Mouse (Mus musculus) ES-E14 (cell line): ENCODE data around the gene Cenpp. TPM values are rescaled to one million over a fixed set of nuclear protein-coding genes. Genes with fewer than 3 reads are reported as not detected.

Experiments
- DNase-seq: peaks from one replicate; pipeline ENCODE4 v3.0.0-alpha.2; 2013; ENCODE audit warnings: low read depth, low spot score
- H3K27ac ChIP-seq: 2 replicates; pipeline ENCODE4 v1.5.1; 2012; ENCODE audit warnings: low read depth, mild to moderate bottlenecking, low read length, moderate library complexity, mixed read lengths; ENCODE audit not compliant: poor library complexity, insufficient read depth, severe bottlenecking
- H3K36me3 ChIP-seq: 2 replicates; pipeline ENCODE4 v1.6.1; 2012; ENCODE audit warnings: mild to moderate bottlenecking, low read length, moderate library complexity, mixed read lengths; ENCODE audit not compliant: control insufficient read depth, poor library complexity, insufficient read depth, severe bottlenecking
- H3K4me1 ChIP-seq, 2 experiments: fragments of 150-350 bp in 1 of 2; sonication (generic) in 1 of 2; 2 replicates each; pipeline ENCODE4 v1.6.1; 2012; ENCODE audit warnings: low read length in 2 of 2, mild to moderate bottlenecking in 1 of 2, mixed read lengths in 1 of 2; ENCODE audit not compliant: control insufficient read depth in 2 of 2, insufficient read depth in 2 of 2, poor library complexity in 1 of 2
- H3K4me3 ChIP-seq, 2 experiments: fragments of 150-350 bp in 1 of 2; sonication (generic) in 1 of 2; 2 replicates each; pipeline ENCODE4 v1.5.1; 2012; ENCODE audit warnings: low read length in 2 of 2, low read depth in 1 of 2, mild to moderate bottlenecking in 1 of 2, mixed read lengths in 1 of 2; ENCODE audit not compliant: insufficient read depth in 1 of 2, poor library complexity in 1 of 2, severe bottlenecking in 1 of 2
- H3K9ac ChIP-seq: 2 replicates; pipeline ENCODE4 v1.6.1; 2012; ENCODE audit warnings: low read depth, mild to moderate bottlenecking, low read length, mixed read lengths; ENCODE audit not compliant: poor library complexity, insufficient read depth, severe bottlenecking
- H3K9me3 ChIP-seq: fragments of 150-350 bp; sonication (generic); 2 replicates; pipeline ENCODE4 v1.6.1; 2012; ENCODE audit warnings: low read depth, mild to moderate bottlenecking, low read length; ENCODE audit not compliant: control insufficient read depth, insufficient read depth
- CHD2 ChIP-seq: IDR thresholded peaks from 2 replicates; pipeline ENCODE4 v1.6.1; 2014; ENCODE audit warnings: mild to moderate bottlenecking, low read depth, low read length, inconsistent platforms
- HCFC1 ChIP-seq: IDR thresholded peaks from 2 replicates; pipeline ENCODE4 v1.6.1; 2012; ENCODE audit warnings: low read length, inconsistent platforms, borderline replicate concordance; ENCODE audit not compliant: insufficient read depth
- MAFK ChIP-seq: IDR thresholded peaks from 2 replicates; pipeline ENCODE4 v1.6.1; 2014; ENCODE audit warnings: mild to moderate bottlenecking, low read depth, low read length, inconsistent platforms; ENCODE audit not compliant: insufficient read depth
- ZC3H11A ChIP-seq: IDR thresholded peaks from 2 replicates; pipeline ENCODE4 v1.6.1; 2012; ENCODE audit warnings: low read depth, mild to moderate bottlenecking, inconsistent platforms, low read length, borderline replicate concordance
- ZNF384 ChIP-seq: IDR thresholded peaks from 2 replicates; pipeline ENCODE4 v1.6.1; 2012; ENCODE audit warnings: low read depth, low read length, inconsistent platforms
- in situ Hi-C, 2 experiments: fragments of 600-800 bp; cut with MboI; formaldehyde crosslinking; loops; one replicate each; pipeline ENCODE4 v1.15.1; 2025; ENCODE audit warnings: low sequenced_read_pairs in 2 of 2, inconsistent platforms in 1 of 2; ENCODE audit not compliant: unreplicated experiment in 2 of 2
- total RNA-seq: library from RNA; depleted of rRNA; stranded (reverse); fragments of 300-350 nt; gene quantifications from 2 replicates; pipeline ENCODE4 v1.2.3, GENCODE M21; 2012

The Cenpp gene
- total RNA-seq, 1 experiment = 25.4 TPM

- H3K4me3 ChIP-seq = no peak overlapping the region
- no peak for DNase-seq
- in situ Hi-C loops = no loop called here
- H3K27ac ChIP-seq = no peak overlapping the region
- H3K9ac ChIP-seq = no peak overlapping the region
- TF ChIP-seq CHD2 (no peak), MAFK (no peak), ZC3H11A (no peak), HCFC1 (no peak), ZNF384 (no peak)
- no peaks in the 10 kb centered on the region for H3K4me1 ChIP-seq
- H3K36me3 ChIP-seq = peaks cover 3% of the 10 kb centered on the region; the same call in 1 of the 2 replicates
- H3K9me3 ChIP-seq = no peaks in the 10 kb centered on the region
Measured at GRCm38 (mm10) chr13:49471981-49472675, 180.5 kb downstream of the Cenpp start.

DNA sequence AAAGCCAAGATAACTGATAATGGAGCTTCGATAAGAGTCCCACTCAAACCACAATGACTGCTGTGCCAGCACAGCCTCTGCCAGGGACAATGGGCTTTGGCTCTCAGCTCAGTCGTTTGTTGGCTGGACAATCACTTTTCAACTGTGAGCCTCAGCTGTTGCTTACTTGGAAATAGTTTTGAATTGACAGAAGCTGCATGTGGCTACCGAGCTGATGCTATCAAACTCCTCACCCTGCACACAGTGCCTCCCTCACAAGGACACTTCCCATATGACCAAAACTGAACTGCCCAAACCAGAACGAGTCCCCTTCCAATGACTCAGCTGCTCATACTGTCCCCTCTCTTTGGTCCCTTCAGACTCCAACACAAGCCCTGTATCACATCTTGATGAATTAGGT is 181.8 kb downstream of the Cenpp start:
- no peak overlapping the region for H3K27ac ChIP-seq

GRCm38 (mm10) chr13:49470319-49470718 is 182.3 kb downstream of the Cenpp start:
- no peak overlapping the region for H3K9ac ChIP-seq
- H3K4me3 ChIP-seq = no peak overlapping the region
- no peaks in the 10 kb centered on the region for H3K4me1 ChIP-seq
- in situ Hi-C loops = no loop called here
- H3K36me3 ChIP-seq = peaks cover 5% of the 10 kb centered on the region; the same call in 1 of the 2 replicates
- H3K9me3 ChIP-seq = no peaks in the 10 kb centered on the region
- TF ChIP-seq HCFC1 (no peak), ZNF384 (no peak), MAFK (no peak), CHD2 (no peak), ZC3H11A (no peak)
- no peak for DNase-seq
- no peak overlapping the region for H3K27ac ChIP-seq

More for the DNA sequence above, 181.8 kb downstream of the Cenpp start:
- H3K36me3 ChIP-seq = peaks cover 3% of the 10 kb centered on the region; the same call in 1 of the 2 replicates
- no peaks in the 10 kb centered on the region for H3K4me1 ChIP-seq
- H3K9me3 ChIP-seq = no peaks in the 10 kb centered on the region
- in situ Hi-C loops = no loop called here
- no peak for TF ChIP-seq CHD2
- no peak for TF ChIP-seq MAFK
- no peak for TF ChIP-seq HCFC1
- TF ChIP-seq ZNF384 = no peak
- TF ChIP-seq ZC3H11A = no peak
- no peak for DNase-seq
- H3K4me3 ChIP-seq = no peak overlapping the region
- no peak overlapping the region for H3K9ac ChIP-seq

GRCm38 (mm10) chr13:49469002-49469401 is 183.6 kb downstream of the Cenpp start:
- H3K9me3 ChIP-seq = no peaks in the 10 kb centered on the region
- H3K36me3 ChIP-seq = peaks cover 11% of the 10 kb centered on the region; the same call in 1 of the 2 replicates
- H3K4me1 ChIP-seq = no peaks in the 10 kb centered on the region
- H3K4me3 ChIP-seq = no peak overlapping the region
- no peak for DNase-seq
- H3K9ac ChIP-seq = no peak overlapping the region
- in situ Hi-C loops = no loop called here
- TF ChIP-seq CHD2 (no peak), MAFK (no peak), ZNF384 (no peak), ZC3H11A (no peak), HCFC1 (no peak)
- H3K27ac ChIP-seq = no peak overlapping the region

- Histone ChIP-seq H3K27ac (no peak overlapping the region), H3K9ac (no peak overlapping the region), H3K4me1 (no peaks in the 10 kb centered on the region), H3K9me3 (no peaks in the 10 kb centered on the region), H3K36me3 (peaks cover 14% of the 10 kb centered on the region; the same call in 1 of the 2 replicates), H3K4me3 (no peak overlapping the region)
- in situ Hi-C loops = no loop called here
- DNase-seq = no peak
- TF ChIP-seq CHD2 (no peak), MAFK (no peak), ZC3H11A (no peak), HCFC1 (no peak)
Measured at GRCm38 (mm10) chr13:49467585-49467984, 185.0 kb downstream of the Cenpp start.
